Mouse (Mus musculus) midbrain, embryonic 13.5 days (tissue): Measurements from ENCODE around the gene Ablim1. TPM values are rescaled to one million over a fixed set of nuclear protein-coding genes. Genes with fewer than 3 reads are reported as not detected.

ENCODE experiments used
- ATAC-seq: fragments of 200-750 bp; cut with Nextera tagmentation; 2 replicates; pipeline ENCODE4 v1.8.0; 2017; ENCODE audit warnings: mild to moderate bottlenecking, moderate TSS enrichment, moderate library complexity
- H3K27ac ChIP-seq: fragments of 300-500 bp; sonication (generic); 2 replicates; pipeline ENCODE4 v1.5.1; 2015; ENCODE audit warnings: inconsistent platforms, mild to moderate bottlenecking, moderate library complexity
- H3K27me3 ChIP-seq: fragments of 300-500 bp; sonication (generic); 2 replicates; pipeline ENCODE4 v1.6.1; 2015; ENCODE audit warnings: mild to moderate bottlenecking, inconsistent platforms
- H3K36me3 ChIP-seq: fragments of 300-500 bp; sonication (generic); 2 replicates; pipeline ENCODE4 v1.6.1; 2015; ENCODE audit warnings: mild to moderate bottlenecking, inconsistent platforms
- H3K4me1 ChIP-seq: fragments of 300-500 bp; sonication (generic); replicated peaks from 2 replicates; pipeline ENCODE4 v1.6.1; 2015; ENCODE audit warnings: inconsistent platforms
- H3K4me2 ChIP-seq: fragments of 300-500 bp; sonication (generic); replicated peaks from 2 replicates; pipeline ENCODE4 v1.6.1; 2015; ENCODE audit warnings: moderate library complexity, mild to moderate bottlenecking, inconsistent platforms
- H3K4me3 ChIP-seq: fragments of 300-500 bp; sonication (generic); replicated peaks from 2 replicates; pipeline ENCODE4 v1.5.1; 2015; ENCODE audit warnings: mild to moderate bottlenecking, inconsistent platforms
- H3K9ac ChIP-seq: fragments of 300-500 bp; sonication (generic); replicated peaks from 2 replicates; pipeline ENCODE4 v1.6.1; 2015; ENCODE audit warnings: mild to moderate bottlenecking, inconsistent platforms
- H3K9me3 ChIP-seq: fragments of 300-500 bp; sonication (generic); 2 replicates; pipeline ENCODE4 v1.6.1; 2016; ENCODE audit warnings: mild to moderate bottlenecking, inconsistent platforms
- WGBS: fragments of 180-500 bp; shearing (Covaris S2); methylation state at CpG from one replicate; pipeline ENCODE4 v1.1.7; 2015; 5-methylcytosine and 5-hydroxymethylcytosine counted together
- polyA plus RNA-seq: library from polyadenylated mRNA; unstranded; fragments of >200 nt; fragmentation: Nextera tagmentation; extraction: Ambion mirVana; gene quantifications from 2 replicates; pipeline ENCODE4 v1.2.1, GENCODE M21; 2015

Gene Ablim1
- polyA plus RNA-seq, 1 experiment from 2014 or later: 34.4 TPM

DNA sequence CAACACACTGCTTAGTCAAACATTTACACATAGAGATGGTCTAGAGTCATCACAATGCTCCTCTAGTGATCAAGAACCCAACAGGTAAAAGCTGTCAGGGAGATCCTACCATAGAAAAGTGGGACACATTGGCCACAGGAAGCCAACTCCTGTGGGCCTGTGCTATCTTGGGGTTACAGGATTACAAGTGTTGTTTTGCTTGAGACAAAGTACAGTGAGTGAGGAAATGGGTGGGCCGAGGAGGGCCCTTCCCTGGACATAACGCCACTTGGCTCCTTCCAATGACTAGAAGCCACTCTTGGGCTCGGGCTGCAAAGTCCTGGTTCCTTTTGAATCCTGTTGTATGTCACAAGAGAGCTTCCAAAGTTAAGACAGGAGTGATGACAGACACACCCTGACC, 129.7 kb downstream of the Ablim1 start:
- Histone ChIP-seq H3K4me1 (0 out of 2 replicates have a peak, but pooled peaks cover 2% of the 10 kb centered on the region), H3K36me3 (no peaks in the 10 kb centered on the region), H3K4me2 (no peak overlapping the region), H3K9ac (no peak overlapping the region), H3K27ac (no peak overlapping the region), H3K9me3 (no peaks in the 10 kb centered on the region), H3K27me3 (no peaks in the 10 kb centered on the region), H3K4me3 (no peak overlapping the region)
- 88% methylated on average over 3 of the region's 3 CpGs for WGBS
- ATAC-seq: no peak

DNA sequence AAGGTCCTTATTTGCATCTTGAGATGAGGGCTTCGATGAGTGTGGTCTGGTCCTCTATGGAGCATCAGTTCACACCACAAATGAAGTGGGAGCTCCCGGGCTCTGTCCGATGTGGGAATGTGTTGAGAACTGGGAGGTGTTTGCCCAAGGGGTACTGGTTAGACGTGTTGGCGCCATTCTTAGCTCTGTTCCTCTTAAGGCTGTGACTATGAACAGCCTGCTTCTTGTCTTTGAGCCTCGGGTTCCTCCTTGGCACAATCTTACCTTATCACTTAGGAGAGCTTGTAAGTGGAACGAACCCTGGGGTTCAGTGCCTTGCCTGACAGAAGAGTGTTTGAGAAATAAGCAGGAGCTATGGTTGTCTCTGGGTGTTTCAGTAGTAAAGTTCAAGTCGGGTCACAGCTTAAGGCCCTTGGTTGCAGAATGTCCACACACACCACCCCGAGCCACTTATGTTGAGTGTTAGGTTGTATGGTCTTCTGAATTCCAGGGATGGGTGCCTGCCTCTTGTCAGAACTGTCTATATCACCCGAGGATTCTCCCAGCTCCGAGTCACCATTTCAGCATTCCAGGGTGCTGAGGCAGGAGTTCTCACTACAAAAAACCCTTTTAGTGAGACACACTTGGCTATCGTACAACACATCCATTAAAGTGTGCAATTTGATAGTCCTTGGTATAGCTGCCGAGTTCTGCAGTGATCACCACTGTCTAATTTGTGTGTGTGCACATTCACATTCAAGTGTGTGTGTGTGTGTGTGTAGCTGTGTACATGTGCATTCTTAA, 131.6 kb downstream of the Ablim1 start:
- 90% methylated on average over 13 of the region's 13 CpGs for WGBS
- H3K27me3 ChIP-seq: no peaks in the 10 kb centered on the region
- H3K9me3 ChIP-seq: no peaks in the 10 kb centered on the region
- H3K27ac ChIP-seq: no peak overlapping the region
- no peak for ATAC-seq
- 0 out of 2 replicates have a peak, but pooled peaks cover 2% of the 10 kb centered on the region for H3K4me1 ChIP-seq
- H3K4me2 ChIP-seq: no peak overlapping the region
- no peaks in the 10 kb centered on the region for H3K36me3 ChIP-seq
- no peak overlapping the region for H3K9ac ChIP-seq
- H3K4me3 ChIP-seq: no peak overlapping the region

DNA sequence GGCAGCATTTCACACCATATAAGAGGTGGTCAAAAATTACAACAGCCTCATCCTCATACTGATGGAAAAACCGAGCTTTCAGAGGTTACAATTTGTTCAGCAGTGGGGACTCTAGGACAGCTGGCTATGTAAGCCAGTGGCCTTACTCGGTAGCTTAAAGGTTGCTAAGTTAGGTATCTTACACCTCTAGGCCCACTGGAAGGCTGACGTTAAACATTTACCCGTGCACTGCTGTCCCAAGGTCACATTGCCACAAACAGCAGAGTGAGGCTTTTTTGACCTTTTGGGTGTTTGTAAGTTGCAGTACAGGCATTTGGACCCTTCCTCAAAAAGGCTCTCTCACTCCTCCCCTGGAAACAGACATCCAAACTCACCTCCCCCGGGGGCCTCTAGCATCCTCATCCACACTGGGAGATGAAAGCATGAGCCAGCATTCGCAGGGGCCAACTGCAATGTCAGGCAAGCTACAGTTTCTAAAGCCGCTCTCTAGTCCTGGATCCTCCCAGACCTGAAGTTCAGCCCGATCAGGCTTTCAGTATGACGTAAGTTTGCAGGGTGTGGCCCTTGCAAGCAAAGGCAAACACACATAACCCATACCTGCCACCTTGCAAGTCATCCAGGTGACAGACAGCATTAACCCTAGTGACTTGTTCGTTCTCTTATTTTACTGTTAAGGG, 132.7 kb downstream of the Ablim1 start:
- WGBS: 91% methylated on average over 10 of the region's 10 CpGs
- H3K36me3 ChIP-seq: no peaks in the 10 kb centered on the region
- no peak for ATAC-seq
- no peak overlapping the region for H3K4me2 ChIP-seq
- H3K9me3 ChIP-seq: no peaks in the 10 kb centered on the region
- 0 out of 2 replicates have a peak, but pooled peaks cover 2% of the 10 kb centered on the region for H3K4me1 ChIP-seq
- no peaks in the 10 kb centered on the region for H3K27me3 ChIP-seq
- H3K4me3 ChIP-seq: no peak overlapping the region
- H3K9ac ChIP-seq: no peak overlapping the region
- no peak overlapping the region for H3K27ac ChIP-seq

DNA sequence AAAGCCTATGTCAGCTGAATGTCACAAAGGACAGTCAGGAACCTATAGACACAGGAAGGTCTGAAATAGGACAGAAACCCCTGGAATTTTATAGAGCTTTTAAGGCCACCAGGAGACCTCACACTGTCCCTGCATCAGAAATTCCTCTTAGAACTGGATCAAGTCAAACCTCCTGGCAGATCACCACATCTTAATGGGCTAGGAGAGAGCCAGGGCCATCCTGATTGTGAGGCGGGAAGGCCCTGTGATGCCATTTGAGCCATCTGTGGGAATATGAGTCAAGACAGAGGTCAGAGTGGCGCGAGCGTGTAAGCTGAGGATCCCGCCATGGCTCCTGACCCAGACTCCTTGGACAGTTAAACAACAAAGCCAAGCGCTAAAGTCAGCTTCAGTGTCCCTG, 133.4 kb downstream of the Ablim1 start:
- no peaks in the 10 kb centered on the region for H3K36me3 ChIP-seq
- H3K4me3 ChIP-seq: no peak overlapping the region
- no peak overlapping the region for H3K9ac ChIP-seq
- 92% methylated on average over 6 of the region's 6 CpGs for WGBS
- no peaks in the 10 kb centered on the region for H3K9me3 ChIP-seq
- 0 out of 2 replicates have a peak, but pooled peaks cover 2% of the 10 kb centered on the region for H3K4me1 ChIP-seq
- no peak overlapping the region for H3K4me2 ChIP-seq
- no peak for ATAC-seq
- H3K27me3 ChIP-seq: no peaks in the 10 kb centered on the region
- H3K27ac ChIP-seq: no peak overlapping the region

DNA sequence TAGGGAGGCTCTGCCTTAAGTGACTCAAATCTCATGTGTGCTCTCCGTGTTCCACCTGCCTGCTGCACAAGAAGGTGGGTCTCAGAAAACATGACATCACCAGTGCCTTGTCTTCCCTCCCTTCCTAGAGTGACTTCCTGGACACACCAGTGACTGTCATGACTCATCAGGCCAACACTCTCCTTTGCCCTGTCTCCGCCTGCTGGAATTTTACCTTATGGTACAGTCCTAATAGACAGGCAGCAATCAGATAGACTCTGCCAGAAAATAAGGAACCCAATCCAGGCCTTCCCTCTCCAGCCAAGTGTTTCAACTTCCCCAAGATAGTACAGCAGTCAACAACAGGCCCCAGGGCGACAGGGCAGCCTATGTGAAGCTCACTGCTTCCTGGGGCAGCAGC, 133.8 kb downstream of the Ablim1 start:
- Histone ChIP-seq H3K9me3 (no peaks in the 10 kb centered on the region), H3K36me3 (no peaks in the 10 kb centered on the region), H3K4me2 (no peak overlapping the region), H3K27ac (no peak overlapping the region), H3K4me3 (no peak overlapping the region), H3K27me3 (no peaks in the 10 kb centered on the region), H3K9ac (no peak overlapping the region), H3K4me1 (0 out of 2 replicates have a peak, but pooled peaks cover 2% of the 10 kb centered on the region)
- WGBS: 86% methylated on average over 3 of the region's 3 CpGs
- no peak for ATAC-seq

DNA sequence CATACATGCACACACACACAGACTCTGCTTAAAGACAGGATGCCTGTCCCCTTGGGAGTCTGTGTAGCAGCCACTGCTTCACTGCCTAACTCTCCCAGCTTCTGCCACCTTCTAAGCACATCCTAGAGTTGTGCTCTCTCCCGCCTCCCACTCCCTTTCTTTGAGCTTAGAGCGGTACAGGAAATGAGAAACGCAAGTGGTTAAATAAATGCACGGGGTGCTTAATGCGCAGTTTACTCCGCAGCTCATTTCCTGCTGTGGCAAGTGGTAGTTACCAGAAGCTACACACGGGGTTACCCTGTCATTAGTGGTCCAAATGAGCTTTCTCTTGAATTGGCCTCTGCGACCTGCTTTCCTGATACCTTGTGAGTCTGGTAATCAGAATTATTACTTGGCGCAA, 134.4 kb downstream of the Ablim1 start:
- WGBS: 79% methylated on average over 9 of the region's 9 CpGs
- Histone ChIP-seq H3K36me3 (no peaks in the 10 kb centered on the region), H3K27ac (no peak overlapping the region), H3K9ac (no peak overlapping the region), H3K9me3 (no peaks in the 10 kb centered on the region), H3K4me1 (0 out of 2 replicates have a peak, but pooled peaks cover 2% of the 10 kb centered on the region), H3K4me2 (no peak overlapping the region), H3K4me3 (no peak overlapping the region), H3K27me3 (no peaks in the 10 kb centered on the region)
- no peak for ATAC-seq

DNA sequence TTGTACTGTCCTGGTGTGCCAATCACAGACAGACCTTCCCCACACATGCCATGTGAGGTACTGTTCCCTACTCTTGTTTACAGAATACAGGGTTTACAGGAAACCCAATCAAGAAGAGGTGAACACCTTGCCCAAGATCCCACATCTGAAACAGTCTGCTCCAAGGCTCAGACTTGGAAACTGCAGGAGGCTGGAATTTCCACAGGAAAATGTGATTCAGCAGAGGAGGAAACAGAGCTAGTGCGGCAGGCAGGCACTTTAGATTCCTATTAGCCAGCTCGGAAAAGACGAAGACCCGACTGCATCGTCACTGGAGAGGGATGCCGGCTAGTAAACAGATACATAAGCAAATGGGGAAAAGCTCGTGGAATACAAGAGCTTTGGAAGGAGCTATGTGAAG, 135.4 kb downstream of the Ablim1 start:
- Histone ChIP-seq H3K27ac (no peak overlapping the region), H3K4me3 (no peak overlapping the region), H3K4me2 (no peak overlapping the region), H3K9ac (no peak overlapping the region), H3K36me3 (no peaks in the 10 kb centered on the region), H3K4me1 (0 out of 2 replicates have a peak, but pooled peaks cover 2% of the 10 kb centered on the region), H3K9me3 (no peaks in the 10 kb centered on the region), H3K27me3 (no peaks in the 10 kb centered on the region)
- ATAC-seq: no peak
- 90% methylated on average over 7 of the region's 7 CpGs for WGBS

DNA sequence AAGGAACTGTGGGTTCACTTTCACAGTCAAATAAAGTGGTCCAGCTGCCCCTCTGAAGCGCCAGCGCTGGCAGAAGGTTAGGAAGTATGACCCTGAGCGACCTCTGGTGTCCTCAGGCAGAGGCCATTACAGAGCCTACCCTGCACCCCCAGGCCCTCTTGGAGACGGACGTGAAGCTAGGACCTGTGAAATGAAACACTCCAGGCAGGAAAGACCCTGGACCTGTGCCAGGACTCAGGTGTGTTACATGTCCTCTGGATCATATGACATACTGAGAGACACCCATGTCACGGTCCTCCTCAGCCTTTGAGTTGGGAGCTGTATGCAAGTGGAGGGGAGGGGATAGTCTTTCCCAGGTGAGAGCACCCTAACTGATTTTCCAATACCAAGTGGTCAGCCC, 137.4 kb downstream of the Ablim1 start:
- Histone ChIP-seq H3K9me3 (no peaks in the 10 kb centered on the region), H3K4me3 (no peak overlapping the region), H3K27ac (no peak overlapping the region), H3K9ac (no peak overlapping the region), H3K4me1 (0 out of 2 replicates have a peak, but pooled peaks cover 2% of the 10 kb centered on the region), H3K4me2 (no peak overlapping the region), H3K27me3 (no peaks in the 10 kb centered on the region), H3K36me3 (no peaks in the 10 kb centered on the region)
- ATAC-seq: no peak
- 74% methylated on average over 6 of the region's 6 CpGs for WGBS

DNA sequence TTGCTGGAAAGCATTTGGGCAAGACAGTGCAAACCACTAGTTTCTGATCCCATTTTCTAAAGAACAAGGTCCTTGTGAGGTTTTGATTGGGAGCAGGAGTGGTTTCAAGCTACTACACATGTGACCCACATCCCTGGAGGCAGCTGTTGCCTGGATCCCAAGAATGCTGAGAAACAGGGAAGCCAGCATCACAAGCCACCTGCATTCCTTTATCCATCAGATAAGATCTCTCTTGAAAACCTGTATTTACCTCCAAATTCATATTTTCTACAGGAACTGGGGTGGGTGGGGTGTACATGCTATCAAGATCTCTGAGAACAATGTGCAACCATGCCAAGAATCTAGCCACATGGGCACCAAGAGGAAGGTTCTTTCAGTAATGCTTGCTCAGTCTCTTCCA, 139.6 kb downstream of the Ablim1 start:
- 0 out of 2 replicates have a peak, but pooled peaks cover under 1% of the 10 kb centered on the region for H3K4me1 ChIP-seq
- H3K4me3 ChIP-seq: no peak overlapping the region
- no peak overlapping the region for H3K9ac ChIP-seq
- H3K36me3 ChIP-seq: no peaks in the 10 kb centered on the region
- no peak overlapping the region for H3K27ac ChIP-seq
- no peaks in the 10 kb centered on the region for H3K9me3 ChIP-seq
- H3K27me3 ChIP-seq: no peaks in the 10 kb centered on the region
- ATAC-seq: no peak
- H3K4me2 ChIP-seq: no peak overlapping the region

DNA sequence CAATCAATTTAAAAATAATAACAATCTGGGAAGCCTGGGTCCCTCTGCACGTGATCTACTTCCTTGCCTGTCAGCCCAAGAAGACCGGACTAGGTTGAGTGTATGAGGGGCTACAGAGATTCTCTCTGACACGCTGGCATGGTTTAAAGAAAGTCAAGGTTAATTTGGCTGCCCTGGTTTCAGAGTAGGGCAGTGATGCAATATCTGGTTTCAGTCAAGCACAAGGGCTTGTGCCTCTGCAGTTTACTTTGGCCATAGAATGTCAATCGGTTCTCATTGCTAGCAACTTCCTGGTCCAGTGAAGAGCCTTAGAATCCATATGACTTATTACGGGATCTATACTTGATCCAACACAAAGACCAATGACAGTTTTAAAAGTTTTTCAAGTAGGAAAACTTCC, 140.2 kb downstream of the Ablim1 start:
- Histone ChIP-seq H3K4me3 (no peak overlapping the region), H3K27me3 (no peaks in the 10 kb centered on the region), H3K9ac (no peak overlapping the region), H3K27ac (no peak overlapping the region), H3K4me1 (no peaks in the 10 kb centered on the region), H3K4me2 (no peak overlapping the region), H3K36me3 (no peaks in the 10 kb centered on the region), H3K9me3 (no peaks in the 10 kb centered on the region)
- no peak for ATAC-seq
- WGBS: 85% methylated on average over 5 of the region's 5 CpGs

DNA sequence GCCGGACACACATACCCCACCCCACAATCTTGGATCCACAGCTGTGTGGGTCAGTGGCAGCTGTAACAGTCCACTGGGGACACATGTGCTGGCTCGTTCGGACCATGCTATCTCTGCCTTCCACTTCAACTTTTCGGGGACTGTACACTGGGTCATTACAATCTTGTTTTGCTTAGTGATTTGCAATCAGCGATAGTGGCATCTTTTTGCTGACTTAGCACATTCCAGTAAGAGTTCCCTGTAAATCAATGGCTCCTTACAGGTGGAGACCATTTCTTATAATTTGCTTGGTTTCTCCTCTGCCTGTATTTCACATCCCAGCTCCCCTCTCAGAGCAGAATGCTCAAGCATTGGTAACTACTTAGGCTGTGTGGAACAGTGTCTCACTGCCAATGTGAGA, 140.7 kb downstream of the Ablim1 start:
- Histone ChIP-seq H3K4me3 (no peak overlapping the region), H3K9me3 (no peaks in the 10 kb centered on the region), H3K4me1 (no peaks in the 10 kb centered on the region), H3K36me3 (no peaks in the 10 kb centered on the region), H3K9ac (no peak overlapping the region), H3K27me3 (no peaks in the 10 kb centered on the region), H3K4me2 (no peak overlapping the region), H3K27ac (no peak overlapping the region)
- ATAC-seq: no peak
- 87% methylated on average over 5 of the region's 5 CpGs for WGBS

DNA sequence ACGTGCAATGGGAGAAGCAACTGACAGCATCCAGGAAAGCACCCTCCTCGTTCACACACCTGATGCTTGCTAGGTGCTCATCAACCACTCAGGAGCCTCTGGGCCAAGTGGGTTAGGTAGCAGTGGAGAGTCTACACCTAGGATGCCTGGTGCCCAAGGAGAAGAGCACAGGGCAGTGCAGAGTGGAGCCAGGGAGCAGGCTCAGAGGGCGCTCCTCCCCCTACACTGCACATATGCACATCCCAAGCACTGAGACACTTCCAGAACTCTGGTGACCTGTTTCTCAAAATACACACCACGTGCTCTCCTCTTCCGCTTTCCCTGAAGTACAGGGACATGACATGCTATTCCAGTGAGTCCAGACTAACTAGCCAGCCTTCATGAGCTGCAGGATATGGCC, 142.4 kb downstream of the Ablim1 start:
- 84% methylated on average over 5 of the region's 5 CpGs for WGBS
- Histone ChIP-seq H3K9ac (no peak overlapping the region), H3K36me3 (no peaks in the 10 kb centered on the region), H3K27me3 (no peaks in the 10 kb centered on the region), H3K27ac (no peak overlapping the region), H3K4me2 (no peak overlapping the region), H3K4me3 (no peak overlapping the region), H3K9me3 (no peaks in the 10 kb centered on the region), H3K4me1 (no peaks in the 10 kb centered on the region)
- no peak for ATAC-seq
